Mouse (Mus musculus): Measurements from ENCODE around the gene Kdr. TPM values are rescaled to one million over a fixed set of nuclear protein-coding genes. Genes with fewer than 3 reads are reported as not detected.
A peak's percentile ranks its signal among the peaks of the same experiment; 100 is the strongest.

Kdr gene
- polyA plus RNA-seq, 1 experiment from 2014 or later: 28.0 TPM

GRCm38 (mm10) chr5:75974543-75975130, 3.6 kb downstream of the Kdr start:
- H3K9me3 ChIP-seq (ENCODE audit: control insufficient read depth, low read length): no peaks in the 10 kb centered on the region
- no peak overlapping the region for H3K9ac ChIP-seq (ENCODE audit: low read depth, low read length)
- 27% methylated on average over 7 of the region's 7 CpGs for WGBS
- H3K4me3 ChIP-seq (ENCODE audit: low read depth, low read length): no peak overlapping the region
- ATAC-seq (replicated peaks; ENCODE audit: low FRiP score) (no peak), DNase-seq (ENCODE audit: low spot score) (no peak)
- no peaks in the 10 kb centered on the region for H3K36me3 ChIP-seq (ENCODE audit: control insufficient read depth, insufficient read depth, low read length)
- H3K27ac ChIP-seq (ENCODE audit: low read depth, low read length): no peak overlapping the region
- peak overlapping the region; percentile 26; the same call in 1 of the 2 replicates for H3K4me2 ChIP-seq
- H3K27me3 ChIP-seq (replicated peaks; ENCODE audit: control insufficient read depth, insufficient read depth, low read length): peaks cover 42% of the 10 kb centered on the region
- H3K4me1 ChIP-seq (replicated peaks; ENCODE audit: control insufficient read depth, insufficient read depth, low read length): peaks cover 11% of the 10 kb centered on the region

GRCm38 (mm10) chr5:75969887-75970286, 8.4 kb downstream of the Kdr start:
- DNase-seq (ENCODE audit: low spot score): no peak
- no peak overlapping the region for H3K27ac ChIP-seq (ENCODE audit: low read depth, low read length)
- WGBS: 43% methylated on average over 3 of the region's 3 CpGs
- no peaks in the 10 kb centered on the region for H3K36me3 ChIP-seq (ENCODE audit: control insufficient read depth, insufficient read depth, low read length)
- ATAC-seq (replicated peaks; ENCODE audit: low FRiP score): no peak
- no peak overlapping the region for H3K9ac ChIP-seq (ENCODE audit: low read depth, low read length)
- H3K27me3 ChIP-seq (replicated peaks; ENCODE audit: control insufficient read depth, insufficient read depth, low read length): 0 out of 2 replicates have a peak, but pooled peaks cover 2% of the 10 kb centered on the region
- H3K4me1 ChIP-seq (replicated peaks; ENCODE audit: control insufficient read depth, insufficient read depth, low read length): no peaks in the 10 kb centered on the region
- no peak overlapping the region for H3K4me2 ChIP-seq
- H3K9me3 ChIP-seq (ENCODE audit: control insufficient read depth, low read length): no peaks in the 10 kb centered on the region
- H3K4me3 ChIP-seq (ENCODE audit: low read depth, low read length): no peak overlapping the region

- Histone ChIP-seq H3K4me3 (ENCODE audit: low read depth, low read length) (0 out of 2 replicates have a peak overlapping the region, but pooled peaks have one; percentile 13), H3K9me3 (ENCODE audit: control insufficient read depth, low read length) (no peaks in the 10 kb centered on the region), H3K9ac (ENCODE audit: low read depth, low read length) (no peak overlapping the region), H3K4me2 (peak overlapping the region; percentile 62), H3K27ac (ENCODE audit: low read depth, low read length) (no peak overlapping the region), H3K27me3 (replicated peaks; ENCODE audit: control insufficient read depth, insufficient read depth, low read length) (no peaks in the 10 kb centered on the region), H3K4me1 (replicated peaks; ENCODE audit: control insufficient read depth, insufficient read depth, low read length) (peaks cover 13% of the 10 kb centered on the region), H3K36me3 (ENCODE audit: control insufficient read depth, insufficient read depth, low read length) (no peaks in the 10 kb centered on the region)
- 46% methylated on average over 12 of the region's 12 CpGs for WGBS
- DNase-seq (ENCODE audit: low spot score) (peak; percentile 50), ATAC-seq (replicated peaks; ENCODE audit: low FRiP score) (peak; percentile 50)
These were observed 15.7 kb downstream of the Kdr start for GRCm38 (mm10) chr5:75962558-75962957.

GRCm38 (mm10) chr5:75961741-75962469, 16.4 kb downstream of the Kdr start:
- ATAC-seq (replicated peaks; ENCODE audit: low FRiP score): peak; percentile 94
- Histone ChIP-seq H3K27me3 (replicated peaks; ENCODE audit: control insufficient read depth, insufficient read depth, low read length) (no peaks in the 10 kb centered on the region), H3K4me1 (replicated peaks; ENCODE audit: control insufficient read depth, insufficient read depth, low read length) (peaks cover 13% of the 10 kb centered on the region), H3K4me3 (ENCODE audit: low read depth, low read length) (0 out of 2 replicates have a peak overlapping the region, but pooled peaks have one; percentile 13), H3K27ac (ENCODE audit: low read depth, low read length) (0 out of 2 replicates have a peak overlapping the region, but pooled peaks have one; percentile 21), H3K36me3 (ENCODE audit: control insufficient read depth, insufficient read depth, low read length) (no peaks in the 10 kb centered on the region), H3K4me2 (peak overlapping the region; percentile 62), H3K9ac (ENCODE audit: low read depth, low read length) (no peak overlapping the region), H3K9me3 (ENCODE audit: control insufficient read depth, low read length) (no peaks in the 10 kb centered on the region)
- 34% methylated on average over 19 of the region's 19 CpGs for WGBS
- no peak for DNase-seq (ENCODE audit: low spot score)

GRCm38 (mm10) chr5:75959809-75960208, 18.4 kb downstream of the Kdr start:
- Histone ChIP-seq H3K9ac (ENCODE audit: low read depth, low read length) (no peak overlapping the region), H3K4me3 (ENCODE audit: low read depth, low read length) (no peak overlapping the region), H3K27me3 (replicated peaks; ENCODE audit: control insufficient read depth, insufficient read depth, low read length) (no peaks in the 10 kb centered on the region), H3K4me1 (replicated peaks; ENCODE audit: control insufficient read depth, insufficient read depth, low read length) (peaks cover 13% of the 10 kb centered on the region), H3K27ac (ENCODE audit: low read depth, low read length) (no peak overlapping the region), H3K36me3 (ENCODE audit: control insufficient read depth, insufficient read depth, low read length) (no peaks in the 10 kb centered on the region), H3K9me3 (ENCODE audit: control insufficient read depth, low read length) (no peaks in the 10 kb centered on the region), H3K4me2 (no peak overlapping the region)
- DNase-seq (ENCODE audit: low spot score): no peak
- WGBS: 44% methylated on average over 3 of the region's 3 CpGs
- ATAC-seq (replicated peaks; ENCODE audit: low FRiP score): no peak

- Histone ChIP-seq H3K4me2 (no peak overlapping the region), H3K27ac (ENCODE audit: low read depth, low read length) (no peak overlapping the region), H3K36me3 (ENCODE audit: control insufficient read depth, insufficient read depth, low read length) (no peaks in the 10 kb centered on the region; the same call in 1 of the 2 replicates), H3K4me3 (ENCODE audit: low read depth, low read length) (no peak overlapping the region), H3K4me1 (replicated peaks; ENCODE audit: control insufficient read depth, insufficient read depth, low read length) (no peaks in the 10 kb centered on the region; the same call in 1 of the 2 replicates), H3K9ac (ENCODE audit: low read depth, low read length) (no peak overlapping the region), H3K27me3 (replicated peaks; ENCODE audit: control insufficient read depth, insufficient read depth, low read length) (no peaks in the 10 kb centered on the region), H3K9me3 (ENCODE audit: control insufficient read depth, low read length) (no peaks in the 10 kb centered on the region)
- WGBS: 80% methylated on average over 3 of the region's 3 CpGs
- DNase-seq (ENCODE audit: low spot score) (no peak), ATAC-seq (replicated peaks; ENCODE audit: low FRiP score) (no peak)
These were observed 21.7 kb downstream of the Kdr start for GRCm38 (mm10) chr5:75956526-75956925.

- ATAC-seq (replicated peaks; ENCODE audit: low FRiP score): no peak
- Histone ChIP-seq H3K36me3 (ENCODE audit: control insufficient read depth, insufficient read depth, low read length) (no peaks in the 10 kb centered on the region; the same call in 1 of the 2 replicates), H3K4me3 (ENCODE audit: low read depth, low read length) (no peak overlapping the region), H3K4me2 (no peak overlapping the region), H3K27me3 (replicated peaks; ENCODE audit: control insufficient read depth, insufficient read depth, low read length) (no peaks in the 10 kb centered on the region), H3K4me1 (replicated peaks; ENCODE audit: control insufficient read depth, insufficient read depth, low read length) (no peaks in the 10 kb centered on the region; the same call in 1 of the 2 replicates), H3K27ac (ENCODE audit: low read depth, low read length) (no peak overlapping the region), H3K9ac (ENCODE audit: low read depth, low read length) (no peak overlapping the region), H3K9me3 (ENCODE audit: control insufficient read depth, low read length) (no peaks in the 10 kb centered on the region)
- 91% methylated on average over 9 of the region's 9 CpGs for WGBS
- DNase-seq (ENCODE audit: low spot score): no peak
These were observed 22.4 kb downstream of the Kdr start for GRCm38 (mm10) chr5:75955876-75956275.

GRCm38 (mm10) chr5:75954778-75955330, 23.4 kb downstream of the Kdr start:
- DNase-seq (ENCODE audit: low spot score) (no peak), ATAC-seq (replicated peaks; ENCODE audit: low FRiP score) (no peak)
- Histone ChIP-seq H3K36me3 (ENCODE audit: control insufficient read depth, insufficient read depth, low read length) (no peaks in the 10 kb centered on the region; the same call in 1 of the 2 replicates), H3K27me3 (replicated peaks; ENCODE audit: control insufficient read depth, insufficient read depth, low read length) (no peaks in the 10 kb centered on the region), H3K4me3 (ENCODE audit: low read depth, low read length) (no peak overlapping the region), H3K9me3 (ENCODE audit: control insufficient read depth, low read length) (no peaks in the 10 kb centered on the region), H3K4me1 (replicated peaks; ENCODE audit: control insufficient read depth, insufficient read depth, low read length) (no peaks in the 10 kb centered on the region), H3K9ac (ENCODE audit: low read depth, low read length) (no peak overlapping the region), H3K27ac (ENCODE audit: low read depth, low read length) (no peak overlapping the region), H3K4me2 (no peak overlapping the region)
- 74% methylated on average over 3 of the region's 3 CpGs for WGBS
